Mouse (Mus musculus) MEL (cell line): ENCODE results near the gene Cdk12.

Source experiments
- CTCF ChIP-seq, 3 experiments: IDR thresholded peaks in 2 of 3; conservative IDR thresholded peaks in 1 of 3; 2 replicates each; pipeline ENCODE4 v1.5.1; 2011 to 2012; ENCODE audit warnings: low read length in 3 of 3, low read depth in 2 of 3, mild to moderate bottlenecking in 2 of 3, improper control_type of control experiment in 1 of 3, inconsistent platforms in 1 of 3, mixed read lengths in 1 of 3, moderate library complexity in 1 of 3; ENCODE audit not compliant: control insufficient read depth in 1 of 3, insufficient read depth in 1 of 3, poor library complexity in 1 of 3, severe bottlenecking in 1 of 3
- EP300 ChIP-seq, 2 experiments: IDR thresholded peaks; 2 replicates each; pipeline ENCODE4 v1.6.1; 2011; ENCODE audit warnings: improper control_type of control experiment in 2 of 2, low read length in 2 of 2, low read depth in 1 of 2, mild to moderate bottlenecking in 1 of 2
- ETS1 ChIP-seq: IDR thresholded peaks from 2 replicates; pipeline ENCODE4 v1.6.1; 2012; ENCODE audit warnings: low read depth, mild to moderate bottlenecking, inconsistent platforms, low read length, improper control_type of control experiment, moderate library complexity
- POLR2A ChIP-seq, 2 experiments: IDR thresholded peaks; 2 replicates each; pipeline ENCODE4 v1.6.1; 2011 to 2012; ENCODE audit warnings: low read length in 2 of 2, mild to moderate bottlenecking in 2 of 2, control low read depth in 1 of 2, improper control_type of control experiment in 1 of 2, low read depth in 1 of 2, moderate library complexity in 1 of 2; ENCODE audit not compliant: control insufficient read depth in 1 of 2, insufficient read depth in 1 of 2, poor library complexity in 1 of 2
- RAD21 ChIP-seq: IDR thresholded peaks from 2 replicates; pipeline ENCODE4 v1.6.1; 2011; ENCODE audit warnings: mild to moderate bottlenecking, low read depth, low read length, improper control_type of control experiment
- TCF12 ChIP-seq: IDR thresholded peaks from 2 replicates; pipeline ENCODE4 v1.6.1; 2014; ENCODE audit warnings: low read depth, mild to moderate bottlenecking, inconsistent platforms, low read length, improper control_type of control experiment, moderate library complexity

DNA sequence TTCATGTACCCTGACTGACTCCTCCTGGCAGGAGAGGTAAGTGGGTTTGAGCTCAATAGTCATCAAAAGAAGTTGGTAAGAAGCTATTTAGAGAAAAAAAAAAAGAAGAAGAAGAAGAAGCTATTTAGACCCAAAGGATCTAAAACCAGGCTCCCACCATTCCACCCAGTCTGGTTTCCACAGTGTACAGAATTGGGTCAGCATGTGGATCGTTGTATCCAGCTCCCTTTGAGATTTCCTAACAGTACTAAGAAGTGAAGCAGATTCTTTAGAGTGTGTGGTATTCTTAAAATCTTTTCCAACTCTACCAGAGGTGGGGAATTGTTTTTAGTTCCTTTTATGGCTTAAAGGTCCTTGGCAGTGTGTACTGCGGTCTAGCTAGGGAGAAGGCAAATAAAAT is 50.9 kb downstream of the Cdk12 start:
- no peak for TF ChIP-seq POLR2A (IDR thresholded peaks at IDR 0.05; ENCODE audit: control insufficient read depth in 1 of 2, insufficient read depth in 1 of 2, low read depth in 1 of 2, low read length in 2 of 2, poor library complexity in 1 of 2)
- TF ChIP-seq RAD21, result no peak
- no peak for TF ChIP-seq CTCF (IDR thresholded peaks at IDR 0.05 in 2 of 3, conservative IDR thresholded peaks at IDR 0.05 in 1 of 3; ENCODE audit: control insufficient read depth in 1 of 3, insufficient read depth in 1 of 3, low read depth in 2 of 3, low read length in 3 of 3, poor library complexity in 1 of 3, severe bottlenecking in 1 of 3)
- TF ChIP-seq ETS1, result no peak
- no peak for TF ChIP-seq EP300 (IDR thresholded peaks at IDR 0.05; ENCODE audit: low read depth in 1 of 2, low read length in 2 of 2)
- TF ChIP-seq TCF12, result no peak
